Mouse (Mus musculus): ENCODE results near the gene Pcgf2.
"Not testable (repeated sequence)": the region's sequence is repeated elsewhere in the genome, so short reads cannot be mapped to it uniquely, and the experiment has no call there.

Pcgf2 gene

GRCm38 (mm10) chr11:97666794-97667193 lies 33.5 kb downstream of the Pcgf2 start:
- no peak for DNase-seq

GRCm38 (mm10) chr11:97666221-97666620 lies 34.1 kb downstream of the Pcgf2 start:
- no peak for DNase-seq

GRCm38 (mm10) chr11:97665431-97665830 lies 34.9 kb downstream of the Pcgf2 start:
- no peak for DNase-seq

GRCm38 (mm10) chr11:97664771-97665240 lies 35.5 kb downstream of the Pcgf2 start:
- DNase-seq: no peak

GRCm38 (mm10) chr11:97664339-97664665 lies 36.0 kb downstream of the Pcgf2 start:
- no peak for DNase-seq

- DNase-seq: peak; percentile 50 to 51
These were observed 36.6 kb downstream of the Pcgf2 start for GRCm38 (mm10) chr11:97663528-97664338.

GRCm38 (mm10) chr11:97662893-97663527 lies 37.3 kb downstream of the Pcgf2 start, which contains the start of gene Mllt6:
Gene Mllt6 (plus strand): TSS chr11:97663414.
- peak; percentile 68 to 76 for DNase-seq

GRCm38 (mm10) chr11:97662207-97662892 lies 37.9 kb downstream of the Pcgf2 start:
- peak; percentile 73 to 75 for DNase-seq

GRCm38 (mm10) chr11:97661648-97662133 lies 38.6 kb downstream of the Pcgf2 start:
- DNase-seq: peak; percentile 90 to 92

- peak in 1 of 2 experiments; percentile 35 for DNase-seq
These were observed 39.3 kb downstream of the Pcgf2 start for GRCm38 (mm10) chr11:97660734-97661647.

GRCm38 (mm10) chr11:97659990-97660714 lies 40.1 kb downstream of the Pcgf2 start:
- peak; percentile 68 to 73 for DNase-seq

- no peak for DNase-seq
These were observed 40.9 kb downstream of the Pcgf2 start for GRCm38 (mm10) chr11:97659267-97659989.

GRCm38 (mm10) chr11:97658751-97659266 lies 41.5 kb downstream of the Pcgf2 start:
- no peak for DNase-seq

GRCm38 (mm10) chr11:97657967-97658366 lies 42.3 kb downstream of the Pcgf2 start:
- not testable (repeated sequence) for DNase-seq

- no peak for DNase-seq
These were observed 42.9 kb downstream of the Pcgf2 start for GRCm38 (mm10) chr11:97657184-97657945.

GRCm38 (mm10) chr11:97656269-97656971 lies 43.9 kb downstream of the Pcgf2 start:
- DNase-seq: no peak

- no peak for DNase-seq
These were observed 46.1 kb downstream of the Pcgf2 start for GRCm38 (mm10) chr11:97654210-97654609.

- not testable (repeated sequence) for DNase-seq
These were observed 46.9 kb downstream of the Pcgf2 start for GRCm38 (mm10) chr11:97653376-97653775.

GRCm38 (mm10) chr11:97650341-97650740 lies 50.0 kb downstream of the Pcgf2 start:
- DNase-seq: no peak
